ENCODE assay signal across 9 mouse cellular contexts in the genomic region with DNA sequence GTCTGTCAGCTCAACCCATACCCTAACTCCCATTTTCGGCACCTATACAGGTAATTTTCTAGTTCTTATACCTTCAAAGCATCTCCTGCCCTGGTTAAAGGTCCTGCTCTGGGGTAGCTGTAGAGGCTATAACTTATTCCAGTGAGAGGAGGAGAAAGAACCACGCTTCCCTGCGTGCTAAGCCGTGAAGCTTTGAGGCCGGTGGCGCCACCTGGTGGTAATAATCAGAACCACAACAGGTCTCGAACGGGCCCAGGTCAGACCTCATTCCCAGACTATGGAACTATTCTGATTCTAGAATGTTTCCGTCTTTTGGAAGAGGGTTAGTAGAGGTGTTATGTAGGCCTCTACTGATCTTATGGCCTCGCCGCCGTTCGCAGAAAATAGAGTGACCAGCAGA. TPM values are rescaled to one million over a fixed set of nuclear protein-coding genes. Genes with fewer than 3 reads are reported as not detected.
DNase-seq lines count a peak whose midpoint lies in the region; ATAC-seq and TF ChIP-seq lines count a peak whose summit lies in the region.
"Had no signal": no experiment of that assay in that cellular context is flagged by ENCODE, and none has a peak within 500 bp of the region (broad histone marks: within the 10 kb centered on the region; RNA-seq: fewer than 3 reads in every experiment).

No protein-coding gene starts in this region.

- no peak overlapping the region for H3K4me3 ChIP-seq in kidney, embryonic 16.5 days (ENCODE audit: low read length)
- no peak overlapping the region for H3K4me3 ChIP-seq in intestine, embryonic 16.5 days (ENCODE audit: low read length)
- no peak overlapping the region for H3K4me3 ChIP-seq in limb, embryonic 12.5 days (replicated peaks)
- H3K4me3 ChIP-seq in neural tube, embryonic 14.5 days (ENCODE audit: low read depth, low read length) = no peak overlapping the region
- H3K4me3 ChIP-seq in testis, adult 2 months (ENCODE audit: control insufficient read depth, low read depth, low read length) = peak overlapping the region; percentile 30
- H3K4me3 ChIP-seq: embryonic facial prominence, embryonic 12.5 days had no signal

- no peak for TF ChIP-seq POLR2A in testis, adult 2 months (IDR thresholded peaks at IDR 0.05; ENCODE audit: control insufficient read depth, low read depth, low read length)

- H3K9me3 ChIP-seq in kidney, embryonic 16.5 days (ENCODE audit: low read length) = no peaks in the 10 kb centered on the region
- no peaks in the 10 kb centered on the region for H3K9me3 ChIP-seq in intestine, embryonic 16.5 days (ENCODE audit: control insufficient read depth, low read length)
- H3K9me3 ChIP-seq in limb, embryonic 12.5 days = no peaks in the 10 kb centered on the region
- no peaks in the 10 kb centered on the region for H3K9me3 ChIP-seq in neural tube, embryonic 14.5 days (ENCODE audit: control insufficient read depth, low read length)
- H3K9me3 ChIP-seq: embryonic facial prominence, embryonic 12.5 days had no signal

- peak; percentile 43 for DNase-seq in kidney, adult 11 months
- peak; percentile 32 for DNase-seq in c-Kit-positive CD71-positive TER-119-negative erythroid progenitor cells, embryonic 14.5 days (ENCODE audit: low read depth)
- peak; percentile 74 to 82 for DNase-seq in frontal cortex, postnatal 36 days (ENCODE audit: low spot score in 2 of 2)

- 34% methylated on average over 13 of the region's 13 CpGs for WGBS in kidney, embryonic 16.5 days
- WGBS in intestine, embryonic 16.5 days = 26% methylated on average over 13 of the region's 13 CpGs
- WGBS in limb, embryonic 12.5 days = 25% methylated on average over 13 of the region's 13 CpGs
- 25% methylated on average over 13 of the region's 13 CpGs for WGBS in neural tube, embryonic 14.5 days

- H3K36me3 ChIP-seq in kidney, embryonic 16.5 days (ENCODE audit: insufficient read depth, low read length) = no peaks in the 10 kb centered on the region
- H3K36me3 ChIP-seq in intestine, embryonic 16.5 days (ENCODE audit: control insufficient read depth, insufficient read depth, low read length) = no peaks in the 10 kb centered on the region
- H3K36me3 ChIP-seq in limb, embryonic 12.5 days = no peaks in the 10 kb centered on the region
- H3K36me3 ChIP-seq in neural tube, embryonic 14.5 days (ENCODE audit: control insufficient read depth, insufficient read depth, low read length) = no peaks in the 10 kb centered on the region
- H3K36me3 ChIP-seq in testis, adult 2 months (ENCODE audit: control insufficient read depth, insufficient read depth, low read length) = no peaks in the 10 kb centered on the region
- H3K36me3 ChIP-seq: embryonic facial prominence, embryonic 12.5 days had no signal

- no peak for ATAC-seq in kidney, embryonic 16.5 days (ENCODE audit: low FRiP score, low TSS enrichment)
- peak; percentile 52 for ATAC-seq in intestine, embryonic 16.5 days
- ATAC-seq in limb, embryonic 12.5 days (ENCODE audit: insufficient number of reproducible peaks, insufficient read depth, low FRiP score, low TSS enrichment, low read depth) = peak; percentile 46; the same call in 1 of the 2 replicates
- ATAC-seq in neural tube, embryonic 14.5 days (ENCODE audit: low read depth) = peak; percentile 38; the same call in 1 of the 2 replicates

- peaks cover 37% of the 10 kb centered on the region for H3K4me1 ChIP-seq in kidney, embryonic 16.5 days (ENCODE audit: insufficient read depth, low read length)
- no peaks in the 10 kb centered on the region for H3K4me1 ChIP-seq in intestine, embryonic 16.5 days (ENCODE audit: control insufficient read depth, insufficient read depth, low read length)
- H3K4me1 ChIP-seq in limb, embryonic 12.5 days (replicated peaks) = peaks cover 25% of the 10 kb centered on the region
- no peaks in the 10 kb centered on the region for H3K4me1 ChIP-seq in neural tube, embryonic 14.5 days (ENCODE audit: control insufficient read depth, insufficient read depth, low read length)
- peaks cover 11% of the 10 kb centered on the region for H3K4me1 ChIP-seq in testis, adult 2 months (ENCODE audit: control insufficient read depth, insufficient read depth, low read length)

- peak; percentile 96 for TF ChIP-seq CTCF in testis, adult 2 months (IDR thresholded peaks at IDR 0.05; ENCODE audit: control insufficient read depth, insufficient read depth, insufficient replicate concordance, low read depth, low read length)

- no peak overlapping the region for H3K27ac ChIP-seq in kidney, embryonic 16.5 days (ENCODE audit: low read length)
- no peak overlapping the region for H3K27ac ChIP-seq in intestine, embryonic 16.5 days (ENCODE audit: low read length)
- no peak overlapping the region for H3K27ac ChIP-seq in limb, embryonic 12.5 days
- no peak overlapping the region for H3K27ac ChIP-seq in neural tube, embryonic 14.5 days (ENCODE audit: low read depth, low read length)
- no peak overlapping the region for H3K27ac ChIP-seq in testis, adult 2 months (ENCODE audit: control insufficient read depth, insufficient read depth, low read depth, low read length)
- H3K27ac ChIP-seq: embryonic facial prominence, embryonic 12.5 days had no signal

- no peak overlapping the region for H3K4me2 ChIP-seq in kidney, embryonic 16.5 days (replicated peaks; ENCODE audit: low read depth, low read length)
- no peak overlapping the region for H3K4me2 ChIP-seq in intestine, embryonic 16.5 days (ENCODE audit: low read depth, low read length)
- H3K4me2 ChIP-seq in limb, embryonic 12.5 days = no peak overlapping the region
- H3K4me2 ChIP-seq in neural tube, embryonic 14.5 days (ENCODE audit: low read depth, low read length) = no peak overlapping the region
- H3K4me2 ChIP-seq: embryonic facial prominence, embryonic 12.5 days had no signal

- no peaks in the 10 kb centered on the region for H3K27me3 ChIP-seq in kidney, embryonic 16.5 days (ENCODE audit: insufficient read depth, low read length)
- H3K27me3 ChIP-seq in intestine, embryonic 16.5 days (replicated peaks; ENCODE audit: control insufficient read depth, insufficient read depth, low read length) = no peaks in the 10 kb centered on the region
- H3K27me3 ChIP-seq in limb, embryonic 12.5 days = peaks cover 6% of the 10 kb centered on the region
- no peaks in the 10 kb centered on the region for H3K27me3 ChIP-seq in neural tube, embryonic 14.5 days (ENCODE audit: control insufficient read depth, insufficient read depth, low read length)
- H3K27me3 ChIP-seq in testis, adult 2 months (ENCODE audit: control insufficient read depth, insufficient read depth, low read length) = no peaks in the 10 kb centered on the region

- no peak overlapping the region for H3K9ac ChIP-seq in kidney, embryonic 16.5 days (replicated peaks; ENCODE audit: low read length)
- no peak overlapping the region for H3K9ac ChIP-seq in intestine, embryonic 16.5 days (ENCODE audit: low read depth, low read length)
- no peak overlapping the region for H3K9ac ChIP-seq in limb, embryonic 12.5 days (replicated peaks)
- H3K9ac ChIP-seq in neural tube, embryonic 14.5 days (replicated peaks; ENCODE audit: low read depth, low read length) = no peak overlapping the region
- H3K9ac ChIP-seq: embryonic facial prominence, embryonic 12.5 days had no signal

RNA-seq across cellular contexts. Expression of gene Meox1, which starts 10.9 kb away (rescaled TPM):
- polyA plus RNA-seq in kidney, embryonic 16.5 days (2015; fragmentation: Nextera tagmentation; extraction: Ambion mirVana) = 15.2 and 15.5 TPM in 2 replicates
- polyA plus RNA-seq in intestine, embryonic 16.5 days (2015; fragmentation: Nextera tagmentation; extraction: Ambion mirVana) = 5.0 and 5.1 TPM in 2 replicates
- 13.5 and 14.1 TPM in 2 replicates for polyA plus RNA-seq in limb, embryonic 12.5 days (2016; fragmentation: Nextera tagmentation; extraction: Ambion mirVana)
- 0.37 and 0.73 TPM in 2 replicates for polyA plus RNA-seq in neural tube, embryonic 14.5 days (2014; fragmentation: Nextera tagmentation; extraction: Ambion mirVana)
- polyA plus RNA-seq in testis, adult 2 months (2012; rRNA removed) = 0.18 and 1.7 TPM in 2 replicates
